In the genomic region with DNA sequence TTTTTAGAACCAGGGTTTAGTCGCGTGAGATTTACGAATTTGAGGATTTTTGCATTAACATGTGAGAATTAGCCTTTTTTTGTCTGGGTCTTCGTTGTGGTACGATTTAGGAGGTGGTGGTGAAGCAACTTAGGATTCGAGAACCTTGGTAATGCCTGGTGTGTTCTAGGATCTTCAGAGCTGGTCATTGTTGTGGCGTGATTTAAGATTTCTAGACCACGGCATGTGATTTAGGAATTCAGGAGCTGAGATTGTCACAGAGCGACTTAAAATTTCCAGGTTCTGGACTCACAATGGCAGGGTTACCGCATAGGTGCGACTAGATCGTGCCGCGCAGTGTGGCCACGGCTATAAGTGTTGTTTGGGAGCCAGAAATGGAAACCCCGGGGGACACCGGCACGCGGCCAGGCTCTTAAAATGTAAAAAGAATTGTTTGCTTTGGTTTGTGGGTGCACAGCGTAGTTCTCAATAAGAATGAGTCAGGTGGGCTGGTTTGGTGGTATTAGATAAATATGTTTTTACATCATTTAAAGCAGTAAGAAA, we compare ENCODE assay signal across 8 mouse cellular contexts. TPM values are rescaled to one million over a fixed set of nuclear protein-coding genes. Genes with fewer than 3 reads are reported as not detected.
DNase-seq lines count a peak whose midpoint lies in the region; ATAC-seq lines count a peak whose summit lies in the region.

No protein-coding gene starts in this region.

- H3K4me1 ChIP-seq in heart, embryonic 12.5 days (replicated peaks), result 0 out of 2 replicates have a peak, but pooled peaks cover 7% of the 10 kb centered on the region
- peaks cover 38% of the 10 kb centered on the region for H3K4me1 ChIP-seq in hindbrain, embryonic 10.5 days (replicated peaks)
- peaks cover 31% of the 10 kb centered on the region for H3K4me1 ChIP-seq in midbrain, embryonic 12.5 days

- H3K4me2 ChIP-seq in heart, embryonic 12.5 days, result peak overlapping the region; percentile 63
- peak overlapping the region; percentile 58 for H3K4me2 ChIP-seq in midbrain, embryonic 12.5 days (replicated peaks)

- peak overlapping the region; percentile 69 for H3K4me3 ChIP-seq in heart, embryonic 12.5 days
- peak overlapping the region; percentile 70 for H3K4me3 ChIP-seq in hindbrain, embryonic 10.5 days
- peak overlapping the region; percentile 59 for H3K4me3 ChIP-seq in midbrain, embryonic 12.5 days

- peaks cover 32% of the 10 kb centered on the region for H3K36me3 ChIP-seq in heart, embryonic 12.5 days
- peaks cover 48% of the 10 kb centered on the region for H3K36me3 ChIP-seq in hindbrain, embryonic 10.5 days
- peaks cover 21% of the 10 kb centered on the region for H3K36me3 ChIP-seq in midbrain, embryonic 12.5 days

- peak overlapping the region; percentile 91 for H3K27ac ChIP-seq in heart, embryonic 12.5 days (ENCODE audit: poor library complexity, severe bottlenecking)
- H3K27ac ChIP-seq in hindbrain, embryonic 10.5 days, result peak overlapping the region; percentile 93
- H3K27ac ChIP-seq in midbrain, embryonic 12.5 days (replicated peaks), result peak overlapping the region; percentile 87

- H3K9ac ChIP-seq in heart, embryonic 12.5 days, result peak overlapping the region; percentile 86
- H3K9ac ChIP-seq in midbrain, embryonic 12.5 days (replicated peaks), result peak overlapping the region; percentile 76

- no peak for ATAC-seq in heart, embryonic 12.5 days (ENCODE audit: insufficient number of reproducible peaks, low FRiP score)
- no peak for ATAC-seq in midbrain, embryonic 12.5 days (ENCODE audit: low FRiP score, low read depth)
- no peak for ATAC-seq in megakaryocyte progenitor cell, adult 5-6 weeks (replicated peaks; ENCODE audit: poor library complexity)

- DNase-seq in heart, adult 9 months (ENCODE audit: low spot score in 2 of 2), result no peak
- peak; percentile 29 for DNase-seq in brain, adult 2 months (ENCODE audit: low read depth, low spot score)
- no peak for DNase-seq in hindbrain, embryonic 10.5 days (ENCODE audit: low spot score)
- DNase-seq in thymus, postnatal 4 days, result no peak
- no peak for DNase-seq in natural killer cell, adult 2 months (ENCODE audit: low spot score in 2 of 2)

- peaks cover 53% of the 10 kb centered on the region for H3K9me3 ChIP-seq in heart, embryonic 12.5 days (replicated peaks)
- H3K9me3 ChIP-seq in hindbrain, embryonic 10.5 days, result peaks cover 52% of the 10 kb centered on the region
- H3K9me3 ChIP-seq in midbrain, embryonic 12.5 days, result peaks cover 45% of the 10 kb centered on the region

- WGBS in heart, embryonic 12.5 days, result 49% methylated on average over 20 of the region's 20 CpGs
- 52% methylated on average over 20 of the region's 20 CpGs for WGBS in hindbrain, embryonic 10.5 days
- WGBS in midbrain, embryonic 12.5 days, result 50% methylated on average over 20 of the region's 20 CpGs

- H3K27me3 ChIP-seq in heart, embryonic 12.5 days (replicated peaks), result no peaks in the 10 kb centered on the region
- H3K27me3 ChIP-seq in hindbrain, embryonic 10.5 days (ENCODE audit: insufficient read depth, poor library complexity, severe bottlenecking), result no peaks in the 10 kb centered on the region
- no peaks in the 10 kb centered on the region for H3K27me3 ChIP-seq in midbrain, embryonic 12.5 days

RNA-seq across cellular contexts. Expression of gene Mest, which starts 15.2 kb away (rescaled TPM):
- polyA plus RNA-seq in heart, embryonic 12.5 days (2016; fragmentation: Nextera tagmentation; extraction: Ambion mirVana), result 3,424 and 3,742 TPM in 2 replicates
- polyA plus RNA-seq in hindbrain, embryonic 10.5 days (2016; fragmentation: Nextera tagmentation; extraction: Ambion mirVana), result 1,257 and 1,613 TPM in 2 replicates
- polyA plus RNA-seq in midbrain, embryonic 12.5 days (2016; fragmentation: Nextera tagmentation; extraction: Ambion mirVana), result 584 and 614 TPM in 2 replicates
- not detected in 2 replicates for total RNA-seq in megakaryocyte progenitor cell, adult 5-6 weeks (2015)
- total RNA-seq in megakaryocyte progenitor cell, adult 5-6 weeks (2017), result 0.12 TPM in 1 of 2 replicates, not detected in the other

RNA-seq across cellular contexts. Expression of gene Cep41, which starts 45.0 kb away (rescaled TPM):
- polyA plus RNA-seq in heart, embryonic 12.5 days (2016; fragmentation: Nextera tagmentation; extraction: Ambion mirVana), result 11.9 TPM in 2 replicates
- 16.0 and 19.0 TPM in 2 replicates for polyA plus RNA-seq in hindbrain, embryonic 10.5 days (2016; fragmentation: Nextera tagmentation; extraction: Ambion mirVana)
- polyA plus RNA-seq in midbrain, embryonic 12.5 days (2016; fragmentation: Nextera tagmentation; extraction: Ambion mirVana), result 20.1 and 20.7 TPM in 2 replicates
- 7.5 and 10.2 TPM in 2 replicates for total RNA-seq in megakaryocyte progenitor cell, adult 5-6 weeks (2015)
- total RNA-seq in megakaryocyte progenitor cell, adult 5-6 weeks (2017), result 5.2 and 8.4 TPM in 2 replicates
